Mouse (Mus musculus): ENCODE results near the gene Islr2. TPM values are rescaled to one million over a fixed set of nuclear protein-coding genes. Genes with fewer than 3 reads are reported as not detected.

Gene Islr2
- polyA plus RNA-seq (2014; fragmentation: Illumina TruSeq; extraction: RNeasy Lipid Tissue Mini Kit (QIAGEN cat#74804); ENCODE audit: low read depth, low replicate concordance), result 2.5 TPM

DNA sequence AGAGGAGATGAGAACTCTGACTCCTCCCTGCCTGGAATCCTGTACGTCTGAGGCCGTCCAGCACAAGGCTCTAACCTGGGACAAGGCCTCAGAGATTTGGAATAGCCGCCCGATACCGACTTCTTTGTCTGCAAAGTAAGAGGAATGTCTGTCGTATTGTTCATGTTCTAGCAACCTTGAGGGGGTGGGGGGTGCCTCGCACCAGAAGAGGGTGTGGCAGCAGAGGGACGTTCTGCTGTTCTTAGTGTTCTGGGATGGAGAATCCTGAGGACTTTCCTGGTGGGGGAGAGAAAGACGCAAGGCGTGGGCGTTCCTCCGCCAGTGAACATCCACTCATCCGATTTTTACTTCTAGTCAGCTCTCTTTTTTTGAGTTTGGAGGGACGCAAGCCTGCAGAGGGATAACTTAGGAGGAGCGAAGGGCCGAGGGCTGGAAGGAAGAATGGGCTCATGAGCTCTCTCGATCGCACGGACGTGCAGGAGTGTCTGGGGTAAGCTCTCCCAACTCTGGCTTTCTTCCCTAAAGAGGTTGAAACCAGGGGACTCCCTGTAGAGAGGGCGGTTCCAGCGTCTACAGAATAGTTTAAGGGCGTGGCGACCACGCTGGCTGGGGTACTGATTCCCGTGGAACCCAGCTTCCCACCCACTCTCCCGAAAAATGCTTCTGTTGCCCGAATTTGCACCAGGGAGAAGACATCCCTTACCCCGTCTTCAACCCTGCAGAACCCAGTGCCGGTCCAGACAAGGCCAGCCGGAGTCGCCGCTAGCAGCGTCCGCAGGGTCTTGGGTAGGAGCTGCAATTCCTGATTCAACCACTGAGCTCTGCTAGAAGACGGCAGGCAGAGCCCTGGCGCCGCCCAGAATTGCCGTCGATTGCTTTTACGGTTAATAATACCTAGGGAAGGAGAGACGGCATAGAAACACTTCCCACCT lies at the start of gene Islr2, which contains the start of gene Islr:
TSS of gene Islr2 (minus strand) at position 804 of the 932 bp plus-strand sequence.
TSS of gene Islr (minus strand) at position 791 of the 932 bp plus-strand sequence.

GRCm38 (mm10) chr9:58253033-58253804 lies 49.1 kb upstream of the Islr2 start, which contains the start of gene Stoml1:
Gene Stoml1 (plus strand): TSS chr9:58253164.

DNA sequence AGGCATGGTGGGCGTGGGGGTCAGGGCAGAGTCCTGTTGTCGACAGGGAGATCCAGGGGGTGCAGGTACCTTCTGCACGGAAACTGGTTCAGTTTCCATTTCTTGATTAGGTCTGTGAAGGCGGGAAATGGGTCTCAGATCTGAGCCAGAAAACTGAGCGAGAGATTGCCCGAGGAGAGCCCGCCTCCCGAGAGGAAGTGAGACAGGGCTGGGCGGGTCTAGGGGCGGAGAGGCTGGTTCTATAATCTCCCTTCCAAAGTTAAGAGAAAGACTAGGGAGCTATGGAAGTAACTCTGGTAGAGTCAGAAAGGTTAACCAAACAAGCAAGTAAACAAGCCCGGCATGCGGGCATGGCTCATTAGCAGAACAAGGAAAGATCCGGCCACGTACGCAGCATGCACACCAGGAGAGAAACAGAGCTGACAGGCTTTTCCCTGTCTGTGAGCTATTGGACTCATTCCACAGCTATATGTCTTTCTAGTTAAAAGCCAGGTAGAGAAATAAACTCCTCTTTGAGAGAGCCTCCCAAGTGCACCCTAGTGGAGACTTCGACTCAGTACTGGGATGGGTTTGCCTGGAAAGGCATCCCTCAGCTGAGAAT lies 45.6 kb upstream of the Islr2 start, which contains the start of gene Pml:
TSS of gene Pml (minus strand) at position 195 of the 601 bp plus-strand sequence.

Other genes with a start within 250 kb of the Islr2 start
- gene Cyp11a1, start 197.9 kb downstream of the Islr2 start, polyA plus RNA-seq (2014; fragmentation: Illumina TruSeq; extraction: RNeasy Lipid Tissue Mini Kit (QIAGEN cat#74804); ENCODE audit: low read depth, low replicate concordance), result 3.1 TPM
- 4.2 TPM for gene Stra6, start 140.5 kb downstream of the Islr2 start, polyA plus RNA-seq (2014; fragmentation: Illumina TruSeq; extraction: RNeasy Lipid Tissue Mini Kit (QIAGEN cat#74804); ENCODE audit: low read depth, low replicate concordance)
- gene Ccdc33, start 85.5 kb downstream of the Islr2 start, polyA plus RNA-seq (2014; fragmentation: Illumina TruSeq; extraction: RNeasy Lipid Tissue Mini Kit (QIAGEN cat#74804); ENCODE audit: low read depth, low replicate concordance), result 3.6 TPM
- 51.5 TPM for gene Islr, start within 50 bp of the Islr2 start, polyA plus RNA-seq (2014; fragmentation: Illumina TruSeq; extraction: RNeasy Lipid Tissue Mini Kit (QIAGEN cat#74804); ENCODE audit: low read depth, low replicate concordance)
- gene Pml, start 45.5 kb upstream of the Islr2 start, polyA plus RNA-seq (2014; fragmentation: Illumina TruSeq; extraction: RNeasy Lipid Tissue Mini Kit (QIAGEN cat#74804); ENCODE audit: low read depth, low replicate concordance), result 18.4 TPM
- gene Stoml1, start 48.8 kb upstream of the Islr2 start, polyA plus RNA-seq (2014; fragmentation: Illumina TruSeq; extraction: RNeasy Lipid Tissue Mini Kit (QIAGEN cat#74804); ENCODE audit: low read depth, low replicate concordance), result 21.5 TPM
- gene Loxl1, start 108.9 kb upstream of the Islr2 start, polyA plus RNA-seq (2014; fragmentation: Illumina TruSeq; extraction: RNeasy Lipid Tissue Mini Kit (QIAGEN cat#74804); ENCODE audit: low read depth, low replicate concordance), result 29.5 TPM
- 4.5 TPM for gene Tbc1d21, start 166.1 kb upstream of the Islr2 start, polyA plus RNA-seq (2014; fragmentation: Illumina TruSeq; extraction: RNeasy Lipid Tissue Mini Kit (QIAGEN cat#74804); ENCODE audit: low read depth, low replicate concordance)

Data from adipose tissue, adult 10 weeks (tissue).